Mouse (Mus musculus): ENCODE results near the gene Hltf.

Gene Hltf

GRCm38 (mm10) chr3:20136868-20137581 is 79.4 kb downstream of the Hltf start:
- CTCF ChIA-PET: no interaction called here

GRCm38 (mm10) chr3:20141240-20141639 is 83.6 kb downstream of the Hltf start:
- CTCF ChIA-PET: no interaction called here
- POLR2A ChIA-PET: no interaction called here

More at GRCm38 (mm10) chr3:20136868-20137581, 79.4 kb downstream of the Hltf start:
- POLR2A ChIA-PET: interaction anchor here in 1 of 4 experiments (1.3 kb wide), 1 partner anchor 18 kb away, joined by 7 read pairs; no protein-coding TSS in a partner anchor

- ChIA-PET CTCF (no interaction called here), POLR2A (no interaction called here)
Measured at GRCm38 (mm10) chr3:20141679-20142078, 84.1 kb downstream of the Hltf start.

GRCm38 (mm10) chr3:20142101-20142500 is 84.5 kb downstream of the Hltf start:
- ChIA-PET CTCF (no interaction called here), POLR2A (no interaction called here)

GRCm38 (mm10) chr3:20142576-20142975 is 85.0 kb downstream of the Hltf start:
- POLR2A ChIA-PET: interaction anchor here in 1 of 4 experiments (0.7 kb wide), 1 partner anchor 238 kb away, joined by 3 read pairs; no protein-coding TSS in a partner anchor
- CTCF ChIA-PET: no interaction called here

- POLR2A ChIA-PET: interaction anchor here in 1 of 4 experiments (0.7 kb wide), 1 partner anchor 370 kb away, joined by 4 read pairs; no protein-coding TSS in a partner anchor
- CTCF ChIA-PET: no interaction called here
Measured at GRCm38 (mm10) chr3:20143726-20144125, 86.1 kb downstream of the Hltf start.

GRCm38 (mm10) chr3:20144401-20144800 is 86.8 kb downstream of the Hltf start:
- ChIA-PET CTCF (no interaction called here), POLR2A (no interaction called here)

GRCm38 (mm10) chr3:20145696-20146113 is 88.1 kb downstream of the Hltf start:
- POLR2A ChIA-PET: no interaction called here
- CTCF ChIA-PET: no interaction called here

- ChIA-PET POLR2A (interaction anchor here in 1 of 4 experiments (1.5 kb wide), 1 partner anchor 90 kb away, joined by 5 read pairs; the partner anchor contains the start of gene Hltf), CTCF (interaction anchor here in 1 of 4 experiments (0.9 kb wide), 1 partner anchor 14 kb away, joined by 3 read pairs; no protein-coding TSS in a partner anchor)
Measured at GRCm38 (mm10) chr3:20146884-20147395, 89.3 kb downstream of the Hltf start.

GRCm38 (mm10) chr3:20147647-20148046 is 90.0 kb downstream of the Hltf start:
- CTCF ChIA-PET: no interaction called here
- POLR2A ChIA-PET: interaction anchor here in 1 of 4 experiments (1.5 kb wide), 1 partner anchor 90 kb away, joined by 5 read pairs; the partner anchor contains the start of gene Hltf

- POLR2A ChIA-PET: no interaction called here
- CTCF ChIA-PET: no interaction called here
Measured at GRCm38 (mm10) chr3:20150511-20150910, 92.9 kb downstream of the Hltf start.

GRCm38 (mm10) chr3:20151651-20152050 is 94.0 kb downstream of the Hltf start:
- CTCF ChIA-PET: no interaction called here
- POLR2A ChIA-PET: no interaction called here

GRCm38 (mm10) chr3:20154531-20155367 is 97.1 kb downstream of the Hltf start, which contains the start of gene Gyg:
Gyg (minus strand) TSS chr3:20155317.
- ChIA-PET POLR2A (no interaction called here), CTCF (interaction anchor here in 1 of 4 experiments (0.6 kb wide), 1 partner anchor 87 kb away, joined by 6 read pairs; no protein-coding TSS in a partner anchor)

- CTCF ChIA-PET: no interaction called here
- POLR2A ChIA-PET: no interaction called here
Measured at GRCm38 (mm10) chr3:20155476-20155875, 97.9 kb downstream of the Hltf start.

GRCm38 (mm10) chr3:20167487-20167886 is 109.9 kb downstream of the Hltf start:
- POLR2A ChIA-PET: no interaction called here
- CTCF ChIA-PET: no interaction called here

Data from embryonic stem cell, embryonic (primary cell).